Mouse (Mus musculus) embryonic fibroblast, embryonic 13.5 days (primary cell): ENCODE results near the gene Adh1. TPM values are rescaled to one million over a fixed set of nuclear protein-coding genes. Genes with fewer than 3 reads are reported as not detected.
A peak's percentile ranks its signal among the peaks of the same experiment; 100 is the strongest.

ENCODE experiments used
- H3K27ac ChIP-seq: 2 replicates; pipeline ENCODE4 v1.5.1; 2012; ENCODE audit warnings: low read length, control low read depth, inconsistent platforms; ENCODE audit not compliant: insufficient read depth
- H3K4me1 ChIP-seq: 2 replicates; pipeline ENCODE4 v1.6.1; 2011; ENCODE audit warnings: low read length; ENCODE audit not compliant: control insufficient read depth, insufficient read depth
- H3K4me3 ChIP-seq: 2 replicates; pipeline ENCODE4 v1.5.1; 2011; ENCODE audit warnings: mild to moderate bottlenecking, control low read depth, low read length; ENCODE audit not compliant: insufficient read depth
- CTCF ChIP-seq: IDR thresholded peaks from 2 replicates; pipeline ENCODE4 v1.5.1; 2011; ENCODE audit warnings: mild to moderate bottlenecking, control low read depth, low read length, moderate library complexity, borderline replicate concordance; ENCODE audit not compliant: insufficient read depth
- POLR2A ChIP-seq: IDR thresholded peaks from 2 replicates; pipeline ENCODE4 v1.6.1; 2011; ENCODE audit warnings: low read depth, mild to moderate bottlenecking, control low read depth, low read length, moderate library complexity
- polyA plus RNA-seq: library from polyadenylated mRNA; stranded (reverse); fragments of >200 nt; gene quantifications from 2 replicates; pipeline ENCODE4 v1.2.4, GENCODE M21; 2011; ENCODE audit warnings: low read depth; ENCODE audit not compliant: missing spikeins, insufficient read length

The Adh1 gene
- polyA plus RNA-seq, 1 experiment, result 7.2 TPM

DNA sequence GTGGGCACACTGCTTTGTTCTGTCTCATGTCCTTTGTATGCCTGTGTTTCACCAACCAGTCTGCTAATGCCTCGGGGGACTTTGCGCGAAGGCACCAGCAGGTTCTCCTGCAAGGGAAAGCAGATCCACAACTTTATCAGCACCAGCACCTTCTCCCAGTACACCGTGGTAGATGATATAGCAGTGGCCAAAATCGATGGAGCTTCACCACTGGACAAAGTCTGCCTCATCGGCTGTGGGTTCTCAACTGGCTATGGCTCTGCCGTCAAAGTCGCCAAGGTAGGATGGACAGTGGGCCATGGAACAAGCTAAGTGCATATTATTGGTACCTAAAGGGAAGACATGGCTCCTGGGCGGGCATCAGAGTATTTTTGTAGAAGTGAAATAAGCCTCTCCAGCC lies 21.8 kb downstream of the Adh1 start:
- Histone ChIP-seq H3K27ac (no peak overlapping the region), H3K4me1 (no peaks in the 10 kb centered on the region), H3K4me3 (no peak overlapping the region)
- TF ChIP-seq CTCF (no peak), POLR2A (no peak)

GRCm38 (mm10) chr3:138283831-138284230 lies 23.0 kb downstream of the Adh1 start:
- no peak overlapping the region for H3K4me3 ChIP-seq
- no peak overlapping the region for H3K27ac ChIP-seq
- TF ChIP-seq CTCF (no peak), POLR2A (no peak)
- H3K4me1 ChIP-seq, result no peaks in the 10 kb centered on the region

GRCm38 (mm10) chr3:138285986-138286385 lies 25.2 kb downstream of the Adh1 start:
- TF ChIP-seq CTCF (no peak), POLR2A (no peak)
- Histone ChIP-seq H3K27ac (no peak overlapping the region), H3K4me1 (no peaks in the 10 kb centered on the region), H3K4me3 (no peak overlapping the region)

DNA sequence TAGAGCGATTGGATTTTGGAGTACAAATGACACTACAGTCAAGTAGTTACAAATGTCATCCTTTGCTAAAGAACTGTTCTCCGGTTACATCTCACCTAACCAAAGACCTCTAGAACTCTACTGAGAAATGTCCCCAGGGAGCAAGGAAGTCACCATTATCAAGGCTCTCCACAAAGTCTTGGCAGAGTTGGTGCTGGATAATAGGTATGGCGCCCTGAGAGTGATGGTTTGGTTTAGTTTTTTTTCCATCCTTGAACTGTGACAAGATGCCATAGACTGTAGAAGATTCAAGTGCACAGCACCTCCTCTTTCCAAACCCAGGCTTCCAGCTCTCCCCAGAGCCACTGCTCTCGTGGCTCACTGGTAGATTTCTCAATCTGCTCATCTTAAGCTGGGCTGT lies 26.9 kb downstream of the Adh1 start:
- Histone ChIP-seq H3K27ac (no peak overlapping the region), H3K4me3 (no peak overlapping the region), H3K4me1 (no peaks in the 10 kb centered on the region)
- TF ChIP-seq POLR2A (no peak), CTCF (no peak)

DNA sequence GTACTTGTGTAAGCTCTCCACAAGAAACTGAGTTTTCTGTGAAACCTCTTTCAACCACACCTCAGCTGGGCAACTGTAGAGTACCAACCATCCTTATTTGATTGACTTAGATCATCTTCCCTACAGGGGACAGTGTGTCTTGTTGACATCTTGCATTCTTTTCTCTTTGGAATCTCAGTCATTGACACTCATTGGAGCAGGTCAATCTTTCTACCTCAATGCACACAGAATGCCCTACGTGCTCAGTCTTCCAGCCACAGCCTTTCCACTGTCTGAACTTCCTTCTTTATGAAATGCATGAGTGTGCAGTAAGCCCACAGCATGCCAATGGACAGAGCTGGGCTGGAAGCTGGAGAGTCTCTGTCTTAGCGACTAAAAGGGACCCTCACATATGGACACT lies 29.9 kb downstream of the Adh1 start:
- TF ChIP-seq CTCF (no peak), POLR2A (no peak)
- H3K4me1 ChIP-seq, result no peaks in the 10 kb centered on the region
- no peak overlapping the region for H3K4me3 ChIP-seq
- H3K27ac ChIP-seq, result no peak overlapping the region

- H3K27ac ChIP-seq, result no peak overlapping the region
- TF ChIP-seq POLR2A (no peak), CTCF (no peak)
- no peaks in the 10 kb centered on the region for H3K4me1 ChIP-seq
- H3K4me3 ChIP-seq, result no peak overlapping the region
These were observed 30.8 kb downstream of the Adh1 start for GRCm38 (mm10) chr3:138291529-138292117.

DNA sequence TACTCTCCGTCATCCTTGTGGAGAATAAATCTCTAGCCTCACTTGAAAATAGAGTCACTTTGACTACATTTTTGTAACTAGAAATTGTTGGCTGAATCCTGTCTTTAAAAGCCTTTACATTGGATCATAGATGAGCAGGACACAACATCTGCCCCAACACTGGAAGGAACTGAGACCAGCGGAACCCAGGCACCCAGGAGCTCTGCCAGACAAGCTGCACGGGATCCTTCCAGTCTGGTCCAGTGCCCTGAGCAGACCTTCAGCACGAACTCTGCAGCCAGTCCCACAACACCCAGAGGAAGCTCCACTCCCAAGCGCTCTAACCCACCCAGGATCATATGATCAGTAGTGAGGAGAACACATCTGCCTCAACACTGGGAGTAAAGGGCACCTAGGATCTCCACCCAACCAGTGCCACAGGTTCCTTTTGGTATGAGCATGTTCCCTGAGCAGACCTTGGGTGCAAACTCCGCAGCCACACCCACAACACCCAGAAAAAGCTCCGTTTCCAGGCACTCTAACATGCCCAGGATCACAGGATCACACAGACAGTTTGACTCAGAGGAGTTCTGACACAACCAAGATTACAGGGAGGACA lies 32.6 kb downstream of the Adh1 start:
- Histone ChIP-seq H3K4me1 (no peaks in the 10 kb centered on the region), H3K27ac (no peak overlapping the region), H3K4me3 (no peak overlapping the region)
- no peak for TF ChIP-seq CTCF
- no peak for TF ChIP-seq POLR2A

DNA sequence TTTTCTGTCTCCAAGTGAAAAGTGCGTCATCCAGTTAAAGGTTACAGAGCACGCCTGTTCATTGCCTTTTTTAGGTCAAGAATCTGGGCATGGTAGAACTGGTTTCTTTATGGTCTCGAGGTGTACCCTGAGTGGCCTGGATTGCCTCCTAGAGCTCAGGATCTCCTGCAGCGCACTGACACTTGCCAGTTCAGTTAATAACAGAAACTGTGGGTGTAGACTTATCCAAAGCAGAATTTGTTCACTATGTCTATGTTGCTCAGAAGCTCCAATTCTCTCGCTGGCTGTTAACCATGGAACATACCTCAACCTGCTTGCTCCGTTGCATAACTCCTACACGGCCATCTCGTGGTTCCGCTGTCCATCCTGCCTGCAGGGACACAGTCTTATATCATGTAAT lies 39.3 kb downstream of the Adh1 start:
- Histone ChIP-seq H3K4me1 (peaks cover 16% of the 10 kb centered on the region), H3K4me3 (no peak overlapping the region), H3K27ac (no peak overlapping the region)
- TF ChIP-seq CTCF (no peak), POLR2A (no peak)

GRCm38 (mm10) chr3:138302676-138303075 lies 41.9 kb downstream of the Adh1 start:
- Histone ChIP-seq H3K27ac (peak overlapping the region; percentile 62), H3K4me3 (no peak overlapping the region), H3K4me1 (peaks cover 21% of the 10 kb centered on the region)
- TF ChIP-seq CTCF, result no peak
- TF ChIP-seq POLR2A, result no peak

GRCm38 (mm10) chr3:138303771-138304488 lies 43.1 kb downstream of the Adh1 start:
- TF ChIP-seq CTCF (no peak), POLR2A (no peak)
- H3K4me3 ChIP-seq, result no peak overlapping the region
- peaks cover 21% of the 10 kb centered on the region for H3K4me1 ChIP-seq
- H3K27ac ChIP-seq, result peak overlapping the region; percentile 46; the same call in 1 of the 2 replicates
